Mouse (Mus musculus) embryonic facial prominence, embryonic 10.5 days (tissue): ENCODE measurements around the gene Fgf12. TPM values are rescaled to one million over a fixed set of nuclear protein-coding genes. Genes with fewer than 3 reads are reported as not detected.

ENCODE experiments used
- DNase-seq: peaks from one replicate; pipeline ENCODE4 v3.0.0-alpha.2; 2017; ENCODE audit warnings: low spot score
- H3K27ac ChIP-seq: fragments of 300-500 bp; sonication (generic); replicated peaks from 2 replicates; pipeline ENCODE4 v1.5.1; 2016; ENCODE audit warnings: mild to moderate bottlenecking
- H3K27me3 ChIP-seq: fragments of 300-500 bp; sonication (generic); replicated peaks from 2 replicates; pipeline ENCODE4 v1.6.1; 2016; ENCODE audit warnings: low read depth, mild to moderate bottlenecking; ENCODE audit not compliant: poor library complexity, severe bottlenecking
- H3K36me3 ChIP-seq: fragments of 300-500 bp; sonication (generic); replicated peaks from 2 replicates; pipeline ENCODE4 v1.6.1; 2016; ENCODE audit warnings: mild to moderate bottlenecking, moderate library complexity
- H3K4me1 ChIP-seq: fragments of 300-500 bp; sonication (generic); 2 replicates; pipeline ENCODE4 v1.6.1; 2016
- H3K4me3 ChIP-seq: fragments of 300-500 bp; sonication (generic); 2 replicates; pipeline ENCODE4 v1.5.1; 2016; ENCODE audit warnings: mild to moderate bottlenecking, moderate library complexity
- H3K9me3 ChIP-seq: fragments of 300-500 bp; sonication (generic); 2 replicates; pipeline ENCODE4 v1.6.1; 2016; ENCODE audit warnings: mild to moderate bottlenecking
- WGBS: fragments of 180-500 bp; shearing (Covaris S2); methylation state at CpG from one replicate; pipeline ENCODE4 v1.1.7; 2016; 5-methylcytosine and 5-hydroxymethylcytosine counted together
- microRNA counts: library from miRNA; unstranded; fragments of <30 nt; microRNA quantifications from one replicate; lab custom pipeline; 2017
- microRNA-seq: library from miRNA; unstranded; fragments of <30 nt; microRNA quantifications from one replicate; pipeline ENCODE4, GENCODE M21; 2017
- polyA plus RNA-seq: library from polyadenylated mRNA; unstranded; fragments of >200 nt; fragmentation: Nextera tagmentation; extraction: Ambion mirVana; gene quantifications from 2 replicates; pipeline ENCODE4 v1.2.1, GENCODE M21; 2016

Gene Fgf12
- polyA plus RNA-seq, 1 experiment from 2014 or later: 2.5 TPM

- no peaks in the 10 kb centered on the region for H3K9me3 ChIP-seq
- H3K27me3 ChIP-seq: no peaks in the 10 kb centered on the region
- peaks cover 13% of the 10 kb centered on the region for H3K4me1 ChIP-seq
- H3K36me3 ChIP-seq: no peaks in the 10 kb centered on the region
- 57% methylated on average over 13 of the region's 13 CpGs for WGBS
- H3K27ac ChIP-seq: no peak overlapping the region
- no peak for DNase-seq
- no peak overlapping the region for H3K4me3 ChIP-seq
These were observed 514.6 kb downstream of the Fgf12 start for GRCm38 (mm10) chr16:28238019-28238868.

GRCm38 (mm10) chr16:28215930-28216329 is 536.9 kb downstream of the Fgf12 start:
- Histone ChIP-seq H3K27me3 (no peaks in the 10 kb centered on the region), H3K36me3 (no peaks in the 10 kb centered on the region), H3K4me3 (no peak overlapping the region), H3K9me3 (no peaks in the 10 kb centered on the region), H3K27ac (no peak overlapping the region), H3K4me1 (no peaks in the 10 kb centered on the region)
- 81% methylated on average over 5 of the region's 5 CpGs for WGBS
- no peak for DNase-seq

DNA sequence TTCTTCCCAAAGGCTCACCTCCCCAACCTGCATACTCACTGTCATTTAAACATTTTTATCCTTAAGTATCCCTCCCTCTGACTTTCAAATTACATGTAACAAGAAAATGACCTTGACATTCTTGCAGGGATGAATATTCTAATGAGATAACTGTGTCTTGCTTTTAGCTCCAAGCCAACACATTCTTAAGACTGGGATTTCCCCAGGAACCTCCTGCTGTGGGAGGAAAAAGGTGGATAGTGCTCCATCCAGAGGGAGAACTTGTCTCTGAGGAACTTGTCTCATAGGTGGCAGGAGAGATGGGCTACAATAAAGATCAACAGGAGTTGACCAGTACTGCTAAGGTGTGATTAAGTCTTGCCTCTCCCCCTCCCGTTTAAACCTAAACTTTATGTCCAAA is 540.5 kb downstream of the Fgf12 start:
- WGBS: 76% methylated on average over 1 of the region's 1 CpGs
- no peak for DNase-seq
- Histone ChIP-seq H3K4me1 (no peaks in the 10 kb centered on the region), H3K27ac (no peak overlapping the region), H3K27me3 (no peaks in the 10 kb centered on the region), H3K4me3 (no peak overlapping the region), H3K36me3 (no peaks in the 10 kb centered on the region), H3K9me3 (no peaks in the 10 kb centered on the region)

- no peak for DNase-seq
- H3K36me3 ChIP-seq: no peaks in the 10 kb centered on the region
- H3K27ac ChIP-seq: no peak overlapping the region
- H3K9me3 ChIP-seq: no peaks in the 10 kb centered on the region
- no peaks in the 10 kb centered on the region for H3K4me1 ChIP-seq
- no peak overlapping the region for H3K4me3 ChIP-seq
- 90% methylated on average over 2 of the region's 2 CpGs for WGBS
- H3K27me3 ChIP-seq: no peaks in the 10 kb centered on the region
These were observed 596.4 kb downstream of the Fgf12 start for GRCm38 (mm10) chr16:28156443-28156842.

DNA sequence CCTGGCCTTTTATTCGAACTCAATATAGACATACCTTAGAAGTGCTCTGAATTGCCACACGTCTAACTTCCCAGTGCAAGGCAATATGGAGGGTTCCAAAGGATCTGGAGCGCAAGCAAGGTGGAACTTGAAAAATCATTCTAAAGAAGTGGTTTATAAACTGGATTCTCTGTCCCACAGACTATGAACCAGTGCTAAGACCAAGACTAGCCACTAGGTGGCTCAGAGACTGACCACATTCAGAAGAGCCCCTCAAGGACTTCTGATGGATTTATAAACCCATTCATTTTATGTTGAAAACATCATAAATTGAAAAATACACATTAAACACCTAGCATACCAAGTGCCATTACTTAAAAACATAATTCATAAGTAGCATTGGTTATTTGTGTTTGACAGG is 611.9 kb downstream of the Fgf12 start:
- no peak for DNase-seq
- Histone ChIP-seq H3K36me3 (no peaks in the 10 kb centered on the region), H3K4me3 (no peak overlapping the region), H3K9me3 (no peaks in the 10 kb centered on the region), H3K4me1 (no peaks in the 10 kb centered on the region), H3K27ac (no peak overlapping the region), H3K27me3 (no peaks in the 10 kb centered on the region)
- WGBS: 86% methylated on average over 3 of the region's 3 CpGs

DNA sequence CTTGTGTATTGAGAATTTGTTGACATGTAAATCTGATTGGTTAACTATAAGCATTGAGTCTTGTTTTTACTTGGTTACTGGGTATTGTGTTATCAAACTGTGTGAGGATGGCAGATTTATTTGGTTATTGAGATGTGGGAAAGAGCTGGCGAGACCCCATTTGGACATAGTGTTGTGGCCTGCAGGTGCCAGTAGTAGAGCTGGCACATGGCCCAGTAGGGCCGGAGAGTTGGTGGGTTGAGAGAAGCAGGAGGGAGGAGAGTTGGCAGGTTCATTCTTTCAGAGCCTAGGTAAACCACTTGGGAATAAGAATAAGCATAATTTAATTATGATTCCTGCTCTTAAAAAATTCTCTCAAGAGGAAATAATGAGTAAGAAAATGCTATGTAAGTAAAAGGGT is 625.9 kb downstream of the Fgf12 start:
- H3K27ac ChIP-seq: no peak overlapping the region
- H3K36me3 ChIP-seq: no peaks in the 10 kb centered on the region
- DNase-seq: no peak
- H3K4me1 ChIP-seq: no peaks in the 10 kb centered on the region
- no peak overlapping the region for H3K4me3 ChIP-seq
- no peaks in the 10 kb centered on the region for H3K9me3 ChIP-seq
- no peaks in the 10 kb centered on the region for H3K27me3 ChIP-seq
- WGBS: 92% methylated on average over 2 of the region's 2 CpGs

MicroRNAs within 50 kb of the gene (microRNA counts, 519-probe panel; counts per million panel counts)
- 2,990 counts per million, percentile 69 among the panel's probes with 10 or more counts for microRNA mmu-miR-690 (lab: Ali Mortazavi, UCI)

Small RNA genes lying within 50 kb of the gene (microRNA-seq; reads per million reads assigned to microRNA genes)
- gene Mir690: not detected

Other genes starting within 250 kb of the Fgf12 start
- gene Mb21d2, start 176.6 kb upstream of the Fgf12 start, polyA plus RNA-seq: 6.8 and 7.3 TPM in 2 replicates